Mouse (Mus musculus) neural tube, embryonic 11.5 days (tissue): ENCODE measurements around the gene Hoxb3. TPM values are rescaled to one million over a fixed set of nuclear protein-coding genes. Genes with fewer than 3 reads are reported as not detected.
A peak's percentile ranks its signal among the peaks of the same experiment; 100 is the strongest.

Experiments used
- ATAC-seq: fragments of 200-750 bp; cut with Nextera tagmentation; 2 replicates; pipeline ENCODE4 v1.8.0; 2017; ENCODE audit warnings: moderate number of reproducible peaks, mild to moderate bottlenecking, moderate TSS enrichment, moderate library complexity; ENCODE audit not compliant: insufficient read depth, low FRiP score, low TSS enrichment
- DNase-seq: peaks from one replicate; pipeline ENCODE4 v3.0.0-alpha.2; 2015; ENCODE audit warnings: low spot score
- H3K27ac ChIP-seq: fragments of 300-500 bp; sonication (generic); 2 replicates; pipeline ENCODE4 v1.5.1; 2014; ENCODE audit warnings: low read depth, mild to moderate bottlenecking, low read length
- H3K27me3 ChIP-seq: fragments of 300-500 bp; sonication (generic); 2 replicates; pipeline ENCODE4 v1.6.1; 2014; ENCODE audit warnings: mild to moderate bottlenecking, low read length, mixed read lengths; ENCODE audit not compliant: control insufficient read depth, insufficient read depth
- H3K36me3 ChIP-seq: fragments of 300-500 bp; sonication (generic); 2 replicates; pipeline ENCODE4 v1.6.1; 2014; ENCODE audit warnings: mild to moderate bottlenecking, low read length, moderate library complexity, mixed read lengths; ENCODE audit not compliant: control insufficient read depth, insufficient read depth
- H3K4me1 ChIP-seq: fragments of 300-500 bp; sonication (generic); 2 replicates; pipeline ENCODE4 v1.6.1; 2014; ENCODE audit warnings: low read length, mixed read lengths; ENCODE audit not compliant: control insufficient read depth, insufficient read depth
- H3K4me2 ChIP-seq: fragments of 300-500 bp; sonication (generic); 2 replicates; pipeline ENCODE4 v1.6.1; 2014; ENCODE audit warnings: low read depth, mild to moderate bottlenecking, moderate library complexity
- H3K4me3 ChIP-seq: fragments of 300-500 bp; sonication (generic); 2 replicates; pipeline ENCODE4 v1.5.1; 2014; ENCODE audit warnings: low read depth, low read length
- H3K9ac ChIP-seq: fragments of 300-500 bp; sonication (generic); 2 replicates; pipeline ENCODE4 v1.6.1; 2014; ENCODE audit warnings: mild to moderate bottlenecking, low read length
- H3K9me3 ChIP-seq: fragments of 300-500 bp; sonication (generic); 2 replicates; pipeline ENCODE4 v1.6.1; 2016; ENCODE audit warnings: low read length; ENCODE audit not compliant: control insufficient read depth
- WGBS: fragments of 180-500 bp; shearing (Covaris S2); extraction: QIAGEN DNeasy Blood & Tissue Kit; methylation state at CpG from one replicate; pipeline ENCODE4 v1.1.7; 2014; 5-methylcytosine and 5-hydroxymethylcytosine counted together
- polyA plus RNA-seq: library from polyadenylated mRNA; unstranded; fragments of >200 nt; fragmentation: Nextera tagmentation; extraction: Ambion mirVana; gene quantifications from 2 replicates; pipeline ENCODE4 v1.2.1, GENCODE M21; 2014

Gene Hoxb3
- polyA plus RNA-seq, 1 experiment from 2014 or later: 10.3 TPM

GRCm38 (mm10) chr11:96303151-96304099 lies 19.7 kb upstream of the Hoxb3 start, which contains the start of gene Hoxb5:
TSS of gene Hoxb5 (plus strand) at chr11:96303336.
- 0 out of 2 replicates have a peak, but pooled peaks cover 2% of the 10 kb centered on the region for H3K27me3 ChIP-seq
- no peaks in the 10 kb centered on the region for H3K9me3 ChIP-seq
- peak within 1 kb of the TSS; percentile 96 for H3K4me3 ChIP-seq
- peaks cover 20% of the 10 kb centered on the region for H3K4me1 ChIP-seq
- under 1% methylated on average over 69 of the region's 69 CpGs for WGBS
- H3K9ac ChIP-seq: peak within 1 kb of the TSS; percentile 100
- H3K36me3 ChIP-seq: no peaks in the 10 kb centered on the region; the same call in 1 of the 2 replicates
- H3K4me2 ChIP-seq: peak within 1 kb of the TSS; percentile 100
- peak; percentile 94 for DNase-seq
- peak; percentile 50 for ATAC-seq
- H3K27ac ChIP-seq: peak within 1 kb of the TSS; percentile 100

GRCm38 (mm10) chr11:96304381-96305195 lies 18.5 kb upstream of the Hoxb3 start:
- no peaks in the 10 kb centered on the region; the same call in 1 of the 2 replicates for H3K36me3 ChIP-seq
- DNase-seq: no peak
- 0% methylated on average over 38 of the region's 38 CpGs for WGBS
- H3K4me2 ChIP-seq: peak overlapping the region; percentile 100
- peaks cover 23% of the 10 kb centered on the region for H3K4me1 ChIP-seq
- H3K4me3 ChIP-seq: peak overlapping the region; percentile 96
- no peaks in the 10 kb centered on the region for H3K9me3 ChIP-seq
- no peak for ATAC-seq
- H3K9ac ChIP-seq: peak overlapping the region; percentile 100
- H3K27ac ChIP-seq: peak overlapping the region; percentile 100
- H3K27me3 ChIP-seq: 0 out of 2 replicates have a peak, but pooled peaks cover 2% of the 10 kb centered on the region

- Histone ChIP-seq H3K4me3 (peak overlapping the region; percentile 96), H3K4me1 (peaks cover 21% of the 10 kb centered on the region), H3K36me3 (no peaks in the 10 kb centered on the region; the same call in 1 of the 2 replicates), H3K9me3 (no peaks in the 10 kb centered on the region), H3K27ac (peak overlapping the region; percentile 100), H3K9ac (peak overlapping the region; percentile 100), H3K4me2 (peak overlapping the region; percentile 100), H3K27me3 (no peaks in the 10 kb centered on the region)
- DNase-seq (no peak), ATAC-seq (no peak)
- WGBS: 17% methylated on average over 6 of the region's 6 CpGs
Observed at GRCm38 (mm10) chr11:96305505-96306182, 17.5 kb upstream of the Hoxb3 start.

GRCm38 (mm10) chr11:96306183-96306907 lies 16.8 kb upstream of the Hoxb3 start:
- peak overlapping the region; percentile 96 for H3K4me3 ChIP-seq

GRCm38 (mm10) chr11:96306908-96307269 lies 16.2 kb upstream of the Hoxb3 start:
- Histone ChIP-seq H3K4me2 (peak overlapping the region; percentile 100), H3K27ac (peak overlapping the region; percentile 100), H3K9me3 (no peaks in the 10 kb centered on the region), H3K27me3 (no peaks in the 10 kb centered on the region), H3K36me3 (no peaks in the 10 kb centered on the region; the same call in 1 of the 2 replicates), H3K4me1 (peaks cover 19% of the 10 kb centered on the region), H3K9ac (peak overlapping the region; percentile 100), H3K4me3 (peak overlapping the region; percentile 96)
- 1% methylated on average over 13 of the region's 13 CpGs for WGBS
- peak; percentile 73 for ATAC-seq
- no peak for DNase-seq

More at GRCm38 (mm10) chr11:96306183-96306907, 16.8 kb upstream of the Hoxb3 start:
- Histone ChIP-seq H3K27me3 (no peaks in the 10 kb centered on the region), H3K36me3 (no peaks in the 10 kb centered on the region; the same call in 1 of the 2 replicates), H3K27ac (peak overlapping the region; percentile 100), H3K4me2 (peak overlapping the region; percentile 100), H3K9me3 (no peaks in the 10 kb centered on the region), H3K4me1 (peaks cover 23% of the 10 kb centered on the region), H3K9ac (peak overlapping the region; percentile 100)
- WGBS: 1% methylated on average over 7 of the region's 7 CpGs
- DNase-seq (no peak), ATAC-seq (no peak)

- WGBS: 7% methylated on average over 4 of the region's 4 CpGs
- Histone ChIP-seq H3K4me2 (peak overlapping the region; percentile 100), H3K27ac (peak overlapping the region; percentile 100)
Observed at GRCm38 (mm10) chr11:96308763-96309162, 14.4 kb upstream of the Hoxb3 start.

GRCm38 (mm10) chr11:96309288-96309687 lies 13.8 kb upstream of the Hoxb3 start:
- H3K4me2 ChIP-seq: peak overlapping the region; percentile 100
- H3K4me3 ChIP-seq: peak overlapping the region; percentile 96
- H3K36me3 ChIP-seq: no peaks in the 10 kb centered on the region; the same call in none of the 2 replicates
- H3K9me3 ChIP-seq: no peaks in the 10 kb centered on the region
- peak overlapping the region; percentile 100 for H3K9ac ChIP-seq
- WGBS: 1% methylated on average over 4 of the region's 4 CpGs
- ATAC-seq (no peak), DNase-seq (peak; percentile 55)
- peak overlapping the region; percentile 100 for H3K27ac ChIP-seq
- H3K4me1 ChIP-seq: peaks cover 28% of the 10 kb centered on the region
- H3K27me3 ChIP-seq: no peaks in the 10 kb centered on the region

More at GRCm38 (mm10) chr11:96308763-96309162, 14.4 kb upstream of the Hoxb3 start:
- no peaks in the 10 kb centered on the region for H3K9me3 ChIP-seq
- no peak for DNase-seq
- H3K9ac ChIP-seq: peak overlapping the region; percentile 100
- peak overlapping the region; percentile 96 for H3K4me3 ChIP-seq
- no peaks in the 10 kb centered on the region; the same call in none of the 2 replicates for H3K36me3 ChIP-seq
- H3K4me1 ChIP-seq: peaks cover 25% of the 10 kb centered on the region
- ATAC-seq: no peak
- H3K27me3 ChIP-seq: no peaks in the 10 kb centered on the region
